Mouse (Mus musculus): Measurements from ENCODE around the gene Mapk8ip3. TPM values are rescaled to one million over a fixed set of nuclear protein-coding genes. Genes with fewer than 3 reads are reported as not detected.
A peak's percentile ranks its signal among the peaks of the same experiment; 100 is the strongest.

The Mapk8ip3 gene
- polyA plus RNA-seq, 1 experiment from 2014 or later: 57.5 TPM

GRCm38 (mm10) chr17:24891321-24891720 lies 45.5 kb downstream of the Mapk8ip3 start:
- DNase-seq (ENCODE audit: low spot score) (no peak), ATAC-seq (ENCODE audit: insufficient read depth, low FRiP score, low TSS enrichment) (no peak)
- Histone ChIP-seq H3K9me3 (ENCODE audit: control insufficient read depth, low read length) (no peaks in the 10 kb centered on the region), H3K4me1 (ENCODE audit: control insufficient read depth, insufficient read depth, low read length) (peaks cover 22% of the 10 kb centered on the region), H3K9ac (ENCODE audit: low read length) (no peak overlapping the region), H3K27me3 (ENCODE audit: control insufficient read depth, insufficient read depth, low read length) (no peaks in the 10 kb centered on the region), H3K4me3 (ENCODE audit: low read depth, low read length) (no peak overlapping the region), H3K4me2 (ENCODE audit: low read depth) (no peak overlapping the region), H3K36me3 (ENCODE audit: control insufficient read depth, insufficient read depth, low read length) (peaks cover 10% of the 10 kb centered on the region), H3K27ac (ENCODE audit: low read depth, low read length) (no peak overlapping the region)
- WGBS: 94% methylated on average over 12 of the region's 13 CpGs

GRCm38 (mm10) chr17:24890151-24891092 lies 46.4 kb downstream of the Mapk8ip3 start:
- DNase-seq (ENCODE audit: low spot score) (no peak), ATAC-seq (ENCODE audit: insufficient read depth, low FRiP score, low TSS enrichment) (no peak)
- Histone ChIP-seq H3K4me3 (ENCODE audit: low read depth, low read length) (no peak overlapping the region; the same call in 1 of the 2 replicates), H3K4me2 (ENCODE audit: low read depth) (no peak overlapping the region), H3K27ac (ENCODE audit: low read depth, low read length) (no peak overlapping the region), H3K9me3 (ENCODE audit: control insufficient read depth, low read length) (no peaks in the 10 kb centered on the region), H3K4me1 (ENCODE audit: control insufficient read depth, insufficient read depth, low read length) (peaks cover 18% of the 10 kb centered on the region), H3K27me3 (ENCODE audit: control insufficient read depth, insufficient read depth, low read length) (no peaks in the 10 kb centered on the region), H3K36me3 (ENCODE audit: control insufficient read depth, insufficient read depth, low read length) (peaks cover 10% of the 10 kb centered on the region), H3K9ac (ENCODE audit: low read length) (no peak overlapping the region)
- 88% methylated on average over 19 of the region's 19 CpGs for WGBS

GRCm38 (mm10) chr17:24888862-24889261 lies 47.9 kb downstream of the Mapk8ip3 start:
- no peaks in the 10 kb centered on the region for H3K27me3 ChIP-seq (ENCODE audit: control insufficient read depth, insufficient read depth, low read length)
- H3K9ac ChIP-seq (ENCODE audit: low read length): no peak overlapping the region
- ATAC-seq (ENCODE audit: insufficient read depth, low FRiP score, low TSS enrichment) (no peak), DNase-seq (ENCODE audit: low spot score) (no peak)
- H3K36me3 ChIP-seq (ENCODE audit: control insufficient read depth, insufficient read depth, low read length): peaks cover 10% of the 10 kb centered on the region
- no peak overlapping the region for H3K4me2 ChIP-seq (ENCODE audit: low read depth)
- peaks cover 15% of the 10 kb centered on the region for H3K4me1 ChIP-seq (ENCODE audit: control insufficient read depth, insufficient read depth, low read length)
- no peak overlapping the region for H3K27ac ChIP-seq (ENCODE audit: low read depth, low read length)
- WGBS: 92% methylated on average over 3 of the region's 3 CpGs
- H3K9me3 ChIP-seq (ENCODE audit: control insufficient read depth, low read length): no peaks in the 10 kb centered on the region
- no peak overlapping the region for H3K4me3 ChIP-seq (ENCODE audit: low read depth, low read length)

- H3K27me3 ChIP-seq (ENCODE audit: control insufficient read depth, insufficient read depth, low read length): no peaks in the 10 kb centered on the region
- H3K36me3 ChIP-seq (ENCODE audit: control insufficient read depth, insufficient read depth, low read length): peaks cover 12% of the 10 kb centered on the region
- H3K27ac ChIP-seq (ENCODE audit: low read depth, low read length): 0 out of 2 replicates have a peak overlapping the region, but pooled peaks have one; percentile 34
- no peak for ATAC-seq (ENCODE audit: insufficient read depth, low FRiP score, low TSS enrichment)
- 73% methylated on average over 18 of the region's 18 CpGs for WGBS
- no peak for DNase-seq (ENCODE audit: low spot score)
- H3K9ac ChIP-seq (ENCODE audit: low read length): peak overlapping the region; percentile 87
- no peaks in the 10 kb centered on the region for H3K9me3 ChIP-seq (ENCODE audit: control insufficient read depth, low read length)
- H3K4me3 ChIP-seq (ENCODE audit: low read depth, low read length): peak overlapping the region; percentile 88
- peak overlapping the region; percentile 92 for H3K4me2 ChIP-seq (ENCODE audit: low read depth)
- H3K4me1 ChIP-seq (ENCODE audit: control insufficient read depth, insufficient read depth, low read length): peaks cover 14% of the 10 kb centered on the region
Observed at GRCm38 (mm10) chr17:24887291-24888080, 49.3 kb downstream of the Mapk8ip3 start.

- H3K27me3 ChIP-seq (ENCODE audit: control insufficient read depth, insufficient read depth, low read length): no peaks in the 10 kb centered on the region
- H3K4me3 ChIP-seq (ENCODE audit: low read depth, low read length): peak overlapping the region; percentile 88
- H3K9ac ChIP-seq (ENCODE audit: low read length): peak overlapping the region; percentile 87
- H3K9me3 ChIP-seq (ENCODE audit: control insufficient read depth, low read length): no peaks in the 10 kb centered on the region
- 1% methylated on average over 18 of the region's 18 CpGs for WGBS
- peaks cover 12% of the 10 kb centered on the region for H3K36me3 ChIP-seq (ENCODE audit: control insufficient read depth, insufficient read depth, low read length)
- ATAC-seq (ENCODE audit: insufficient read depth, low FRiP score, low TSS enrichment) (peak; percentile 29), DNase-seq (ENCODE audit: low spot score) (no peak)
- peak overlapping the region; percentile 92 for H3K4me2 ChIP-seq (ENCODE audit: low read depth)
- peaks cover 14% of the 10 kb centered on the region for H3K4me1 ChIP-seq (ENCODE audit: control insufficient read depth, insufficient read depth, low read length)
- H3K27ac ChIP-seq (ENCODE audit: low read depth, low read length): 0 out of 2 replicates have a peak overlapping the region, but pooled peaks have one; percentile 34
Observed at GRCm38 (mm10) chr17:24886932-24887271, 49.9 kb downstream of the Mapk8ip3 start.

- H3K4me2 ChIP-seq (ENCODE audit: low read depth): peak within 1 kb of the TSS; percentile 92
- H3K9ac ChIP-seq (ENCODE audit: low read length): peak within 1 kb of the TSS; percentile 87
- WGBS: under 1% methylated on average over 62 of the region's 69 CpGs
- H3K27me3 ChIP-seq (ENCODE audit: control insufficient read depth, insufficient read depth, low read length): no peaks in the 10 kb centered on the region
- H3K4me1 ChIP-seq (ENCODE audit: control insufficient read depth, insufficient read depth, low read length): peaks cover 14% of the 10 kb centered on the region
- H3K4me3 ChIP-seq (ENCODE audit: low read depth, low read length): peak within 1 kb of the TSS; percentile 88
- peak; percentile 96 for DNase-seq (ENCODE audit: low spot score)
- ATAC-seq (ENCODE audit: insufficient read depth, low FRiP score, low TSS enrichment): peak; percentile 94
- no peaks in the 10 kb centered on the region for H3K9me3 ChIP-seq (ENCODE audit: control insufficient read depth, low read length)
- peaks cover 11% of the 10 kb centered on the region for H3K36me3 ChIP-seq (ENCODE audit: control insufficient read depth, insufficient read depth, low read length)
- H3K27ac ChIP-seq (ENCODE audit: low read depth, low read length): 0 out of 2 replicates have a peak within 1 kb of the TSS, but pooled peaks have one; percentile 34
Observed at GRCm38 (mm10) chr17:24886134-24886931, 50.4 kb downstream of the Mapk8ip3 start, which contains the start of the genes Nubp2 and Spsb3. TSS of gene Nubp2 (minus strand) at chr17:24886349. TSS of gene Spsb3 (plus strand) at chr17:24886643.

GRCm38 (mm10) chr17:24885356-24886133 lies 51.2 kb downstream of the Mapk8ip3 start:
- DNase-seq (ENCODE audit: low spot score) (no peak), ATAC-seq (ENCODE audit: insufficient read depth, low FRiP score, low TSS enrichment) (no peak)
- peaks cover 7% of the 10 kb centered on the region for H3K36me3 ChIP-seq (ENCODE audit: control insufficient read depth, insufficient read depth, low read length)
- H3K9ac ChIP-seq (ENCODE audit: low read length): peak overlapping the region; percentile 61
- peaks cover 14% of the 10 kb centered on the region for H3K4me1 ChIP-seq (ENCODE audit: control insufficient read depth, insufficient read depth, low read length)
- no peaks in the 10 kb centered on the region for H3K9me3 ChIP-seq (ENCODE audit: control insufficient read depth, low read length)
- H3K27ac ChIP-seq (ENCODE audit: low read depth, low read length): no peak overlapping the region
- no peaks in the 10 kb centered on the region for H3K27me3 ChIP-seq (ENCODE audit: control insufficient read depth, insufficient read depth, low read length)
- H3K4me3 ChIP-seq (ENCODE audit: low read depth, low read length): peak overlapping the region; percentile 64
- peak overlapping the region; percentile 86 for H3K4me2 ChIP-seq (ENCODE audit: low read depth)
- WGBS: 24% methylated on average over 22 of the region's 22 CpGs

All from neural tube, embryonic 11.5 days (tissue).